17 mouse cellular contexts compared by ENCODE assay signal in genomic region chr17:56229943-56230342, GRCm38 (mm10). TPM values are rescaled to one million over a fixed set of nuclear protein-coding genes. Genes with fewer than 3 reads are reported as not detected.
A peak's percentile ranks its signal among the peaks of the same experiment; 100 is the strongest.
DNase-seq lines count a peak whose midpoint lies in the region; ATAC-seq and TF ChIP-seq lines count a peak whose summit lies in the region.
"Had no signal": no experiment of that assay in that cellular context is flagged by ENCODE, and none has a peak within 500 bp of the region (broad histone marks: within the 10 kb centered on the region; RNA-seq: fewer than 3 reads in every experiment).

No protein-coding gene starts in this region.

- no peak for TF ChIP-seq CTCF in lung, adult 2 months (IDR thresholded peaks at IDR 0.05; ENCODE audit: insufficient read depth, low read length)

- H3K4me2 ChIP-seq in forebrain, embryonic 14.5 days (ENCODE audit: low read length): no peak overlapping the region
- no peak overlapping the region for H3K4me2 ChIP-seq in forebrain, embryonic 16.5 days (ENCODE audit: low read length)
- no peak overlapping the region for H3K4me2 ChIP-seq in intestine, embryonic 16.5 days (ENCODE audit: low read depth, low read length)
- H3K4me2 ChIP-seq: heart, embryonic 11.5 days; limb, embryonic 15.5 days; lung, embryonic 14.5 days; neural tube, embryonic 12.5 days had no signal

- H3K36me3 ChIP-seq in forebrain, embryonic 14.5 days (ENCODE audit: control insufficient read depth, insufficient read depth, low read length): no peaks in the 10 kb centered on the region
- no peaks in the 10 kb centered on the region for H3K36me3 ChIP-seq in forebrain, embryonic 16.5 days (ENCODE audit: control insufficient read depth, insufficient read depth)
- H3K36me3 ChIP-seq in intestine, embryonic 16.5 days (ENCODE audit: control insufficient read depth, insufficient read depth, low read length): no peaks in the 10 kb centered on the region
- H3K36me3 ChIP-seq: limb, embryonic 15.5 days; neural tube, embryonic 12.5 days had no signal

- TF ChIP-seq POLR2A in lung, adult 2 months (IDR thresholded peaks at IDR 0.05; ENCODE audit: borderline replicate concordance, extremely low read depth, low read depth, low read length): no peak

- ATAC-seq in forebrain, embryonic 14.5 days: no peak
- ATAC-seq in forebrain, embryonic 16.5 days: no peak
- ATAC-seq in intestine, embryonic 16.5 days: no peak
- no peak for ATAC-seq in inflammation-experienced regulatory T-cells, adult 6 months
- ATAC-seq: Patski had no signal

- no peak overlapping the region for H3K4me3 ChIP-seq in forebrain, embryonic 14.5 days (ENCODE audit: low read depth, low read length)
- H3K4me3 ChIP-seq in forebrain, embryonic 16.5 days (replicated peaks; ENCODE audit: low read length): no peak overlapping the region
- H3K4me3 ChIP-seq in intestine, embryonic 16.5 days (ENCODE audit: low read length): no peak overlapping the region
- H3K4me3 ChIP-seq in lung, adult 2 months (replicated peaks; ENCODE audit: extremely low read depth, low read depth, low read length): no peak overlapping the region
- H3K4me3 ChIP-seq: limb, embryonic 15.5 days; neural tube, embryonic 12.5 days had no signal

- H3K4me1 ChIP-seq in forebrain, embryonic 14.5 days (ENCODE audit: control insufficient read depth, insufficient read depth, low read length): peaks cover 9% of the 10 kb centered on the region
- H3K4me1 ChIP-seq in forebrain, embryonic 16.5 days (replicated peaks; ENCODE audit: control insufficient read depth, insufficient read depth, low read length): peaks cover 11% of the 10 kb centered on the region
- peaks cover 3% of the 10 kb centered on the region; the same call in 1 of the 2 replicates for H3K4me1 ChIP-seq in intestine, embryonic 16.5 days (ENCODE audit: control insufficient read depth, insufficient read depth, low read length)
- no peaks in the 10 kb centered on the region for H3K4me1 ChIP-seq in lung, adult 2 months (ENCODE audit: control insufficient read depth, insufficient read depth, low read length)

- DNase-seq in forebrain, embryonic 14.5 days (ENCODE audit: low spot score): peak; percentile 7
- peak; percentile 57 to 64 for DNase-seq in layer of hippocampus, postnatal 10 days (ENCODE audit: low spot score in 2 of 2)
- DNase-seq in left cerebral cortex, postnatal 25 days (ENCODE audit: low spot score in 2 of 2): peak; percentile 85 to 92
- DNase-seq in lung, adult 2 months: no peak
- no peak for DNase-seq in testis, postnatal 10 days (ENCODE audit: low spot score)
- DNase-seq: cerebellum, adult 2 months; lung, embryonic 14.5 days; midbrain, embryonic 14.5 days; thymus, adult 18-20 months had no signal

- no peaks in the 10 kb centered on the region for H3K27me3 ChIP-seq in forebrain, embryonic 14.5 days (replicated peaks; ENCODE audit: control insufficient read depth, insufficient read depth, low read length)
- 0 out of 2 replicates have a peak, but pooled peaks cover 4% of the 10 kb centered on the region for H3K27me3 ChIP-seq in forebrain, embryonic 16.5 days (replicated peaks; ENCODE audit: control insufficient read depth, insufficient read depth, low read length)
- no peaks in the 10 kb centered on the region for H3K27me3 ChIP-seq in intestine, embryonic 16.5 days (replicated peaks; ENCODE audit: control insufficient read depth, insufficient read depth, low read length)
- H3K27me3 ChIP-seq: neural tube, embryonic 12.5 days had no signal

- 61% methylated on average over 10 of the region's 10 CpGs for WGBS in forebrain, embryonic 14.5 days
- WGBS in forebrain, embryonic 16.5 days: 51% methylated on average over 10 of the region's 10 CpGs
- WGBS in intestine, embryonic 16.5 days: 60% methylated on average over 10 of the region's 10 CpGs
- WGBS in lung, adult 2 months: 60% methylated on average over 10 of the region's 10 CpGs

- H3K27ac ChIP-seq in forebrain, embryonic 14.5 days (ENCODE audit: low read depth, low read length): no peak overlapping the region
- H3K27ac ChIP-seq in forebrain, embryonic 16.5 days (ENCODE audit: low read length): no peak overlapping the region
- H3K27ac ChIP-seq in intestine, embryonic 16.5 days (ENCODE audit: low read length): no peak overlapping the region
- H3K27ac ChIP-seq: kidney, postnatal 0 days; limb, embryonic 15.5 days; neural tube, embryonic 12.5 days had no signal

- no peak overlapping the region for H3K9ac ChIP-seq in forebrain, embryonic 14.5 days (ENCODE audit: low read length)
- H3K9ac ChIP-seq in forebrain, embryonic 16.5 days (replicated peaks; ENCODE audit: low read depth, low read length): no peak overlapping the region
- H3K9ac ChIP-seq in intestine, embryonic 16.5 days (ENCODE audit: low read depth, low read length): no peak overlapping the region
- H3K9ac ChIP-seq: limb, embryonic 15.5 days; lung, embryonic 14.5 days; neural tube, embryonic 12.5 days had no signal

- intact Hi-C loops in left cerebral cortex, postnatal 25 days (cut with DNase I): no loop called here

- no peaks in the 10 kb centered on the region for H3K9me3 ChIP-seq in forebrain, embryonic 14.5 days (replicated peaks; ENCODE audit: control insufficient read depth, low read length)
- no peaks in the 10 kb centered on the region for H3K9me3 ChIP-seq in forebrain, embryonic 16.5 days (ENCODE audit: control insufficient read depth, low read length)
- no peaks in the 10 kb centered on the region for H3K9me3 ChIP-seq in intestine, embryonic 16.5 days (ENCODE audit: control insufficient read depth, low read length)
- H3K9me3 ChIP-seq: limb, embryonic 15.5 days; neural tube, embryonic 12.5 days had no signal

RNA-seq across cellular contexts. Expression of gene Dpp9, which starts 11.2 kb away (rescaled TPM):
- polyA plus RNA-seq in forebrain, embryonic 14.5 days (2014; fragmentation: Nextera tagmentation; extraction: Ambion mirVana): 18.3 and 25.9 TPM in 2 replicates
- polyA plus RNA-seq in forebrain, embryonic 16.5 days (2015; fragmentation: Nextera tagmentation; extraction: Ambion mirVana): 32.1 and 32.3 TPM in 2 replicates
- total RNA-seq in layer of hippocampus, postnatal 10 days (2021): 10 to 100 TPM; 44.5 to 45.6 TPM
- total RNA-seq in left cerebral cortex, postnatal 25 days (2021): 10 to 100 TPM; 68.3 to 71.4 TPM
- polyA plus RNA-seq in intestine, embryonic 16.5 days (2015; fragmentation: Nextera tagmentation; extraction: Ambion mirVana): 33.5 and 35.1 TPM in 2 replicates
- 65.8 and 71.9 TPM in 2 replicates for polyA plus RNA-seq in lung, adult 2 months (2012; rRNA removed)
- polyA plus RNA-seq in inflammation-experienced regulatory T-cells, adult 6 months (2017; shearing (Covaris generic)): 10 to 100 TPM; 13.6 to 17.5 (median 14.5) TPM

RNA-seq across cellular contexts. Expression of gene Fem1a, which starts 26.7 kb away (rescaled TPM):
- 18.0 and 22.0 TPM in 2 replicates for polyA plus RNA-seq in forebrain, embryonic 14.5 days (2014; fragmentation: Nextera tagmentation; extraction: Ambion mirVana)
- 23.4 and 24.5 TPM in 2 replicates for polyA plus RNA-seq in forebrain, embryonic 16.5 days (2015; fragmentation: Nextera tagmentation; extraction: Ambion mirVana)
- total RNA-seq in layer of hippocampus, postnatal 10 days (2021): 10 to 100 TPM; 45.3 to 46.5 TPM
- 10 to 100 TPM; 33.5 to 34.1 TPM for total RNA-seq in left cerebral cortex, postnatal 25 days (2021)
- polyA plus RNA-seq in intestine, embryonic 16.5 days (2015; fragmentation: Nextera tagmentation; extraction: Ambion mirVana): 11.7 and 12.8 TPM in 2 replicates
- polyA plus RNA-seq in lung, adult 2 months (2012; rRNA removed): 28.2 and 29.4 TPM in 2 replicates
- polyA plus RNA-seq in inflammation-experienced regulatory T-cells, adult 6 months (2017; shearing (Covaris generic)): 1 to 10 TPM; 4.9 to 6.2 (median 6.1) TPM

RNA-seq across cellular contexts. Expression of gene Mydgf, which starts 46.2 kb away (rescaled TPM):
- polyA plus RNA-seq in forebrain, embryonic 14.5 days (2014; fragmentation: Nextera tagmentation; extraction: Ambion mirVana): 58.8 and 63.5 TPM in 2 replicates
- 54.2 and 63.8 TPM in 2 replicates for polyA plus RNA-seq in forebrain, embryonic 16.5 days (2015; fragmentation: Nextera tagmentation; extraction: Ambion mirVana)
- total RNA-seq in layer of hippocampus, postnatal 10 days (2021): 10 to 100 TPM; 48.3 to 53.7 TPM
- total RNA-seq in left cerebral cortex, postnatal 25 days (2021): 10 to 100 TPM; 40.5 to 42.1 TPM
- polyA plus RNA-seq in intestine, embryonic 16.5 days (2015; fragmentation: Nextera tagmentation; extraction: Ambion mirVana): 119 and 121 TPM in 2 replicates
- 42.4 and 48.7 TPM in 2 replicates for polyA plus RNA-seq in lung, adult 2 months (2012; rRNA removed)
- polyA plus RNA-seq in inflammation-experienced regulatory T-cells, adult 6 months (2017; shearing (Covaris generic)): 10 to 100 TPM; 53.3 to 65.6 (median 59.5) TPM

RNA-seq across cellular contexts. Expression of gene Ticam1, which starts 46.6 kb away (rescaled TPM):
- polyA plus RNA-seq in forebrain, embryonic 14.5 days (2014; fragmentation: Nextera tagmentation; extraction: Ambion mirVana): 1.5 and 2.2 TPM in 2 replicates
- 1.6 and 1.9 TPM in 2 replicates for polyA plus RNA-seq in forebrain, embryonic 16.5 days (2015; fragmentation: Nextera tagmentation; extraction: Ambion mirVana)
- 1 to 10 TPM; 5.2 to 5.9 TPM for total RNA-seq in layer of hippocampus, postnatal 10 days (2021)
- total RNA-seq in left cerebral cortex, postnatal 25 days (2021): 1 to 10 TPM; 5.2 to 5.4 TPM
- 16.4 and 19.4 TPM in 2 replicates for polyA plus RNA-seq in intestine, embryonic 16.5 days (2015; fragmentation: Nextera tagmentation; extraction: Ambion mirVana)
- 17.1 and 18.1 TPM in 2 replicates for polyA plus RNA-seq in lung, adult 2 months (2012; rRNA removed)
- 10 to 100 TPM in 1 of 3 experiments, 1 to 10 TPM in 2; 8.1 to 11.5 (median 8.7) TPM for polyA plus RNA-seq in inflammation-experienced regulatory T-cells, adult 6 months (2017; shearing (Covaris generic))

Comparison
In these comparisons a context has a peak if more than half of its experiments do, and no peak if none do; other contexts are left out.
1. DNase-seq: peak in forebrain, embryonic 14.5 days (single experiment), layer of hippocampus, postnatal 10 days (2 of 2) and left cerebral cortex, postnatal 25 days (2 of 2); none in lung, adult 2 months (single experiment) and testis, postnatal 10 days (single experiment).